Mouse (Mus musculus) heart, adult 2 months (tissue): Measurements from ENCODE around the gene P2ry10.

Experiments
- CTCF ChIP-seq: fragments of 200-600 bp; IDR thresholded peaks from 2 replicates; pipeline ENCODE4 v1.8.1; 2022; ENCODE audit warnings: antibody characterized with exemption, mild to moderate bottlenecking, moderate library complexity
- EP300 ChIP-seq: fragments of 200-500 bp; IDR thresholded peaks from 2 replicates; pipeline ENCODE4 v1.6.1; 2011; ENCODE audit warnings: low read depth, low read length, control low read depth; ENCODE audit not compliant: insufficient read depth
- POLR2A ChIP-seq: fragments of 200-500 bp; IDR thresholded peaks from 2 replicates; pipeline ENCODE4 v1.6.1; 2011; ENCODE audit warnings: mild to moderate bottlenecking, low read depth, low read length, control low read depth; ENCODE audit not compliant: insufficient read depth

GRCm38 (mm10) chrX:107089930-107090329 is 1.6 kb downstream of the P2ry10 start:
- TF ChIP-seq CTCF (no peak), EP300 (no peak), POLR2A (no peak)
